Comparison of ENCODE assay signal across 21 mouse cellular contexts in genomic region chr10:23196336-23196735, GRCm38 (mm10).
A peak's percentile ranks its signal among the peaks of the same experiment; 100 is the strongest.
DNase-seq lines count a peak whose midpoint lies in the region; ATAC-seq and TF ChIP-seq lines count a peak whose summit lies in the region.
"Had no signal": no experiment of that assay in that cellular context is flagged by ENCODE, and none has a peak within 500 bp of the region (broad histone marks: within the 10 kb centered on the region; RNA-seq: fewer than 3 reads in every experiment).

No protein-coding gene starts in this region.

- H3ac ChIP-seq in myocyte (ENCODE audit: control insufficient read depth, insufficient read length), result no peak overlapping the region

- peaks cover 18% of the 10 kb centered on the region for H3K4me1 ChIP-seq in embryonic facial prominence, embryonic 14.5 days (ENCODE audit: control insufficient read depth, insufficient read depth, low read length)
- peaks cover 10% of the 10 kb centered on the region for H3K4me1 ChIP-seq in embryonic facial prominence, embryonic 10.5 days
- H3K4me1 ChIP-seq in limb, embryonic 14.5 days (ENCODE audit: control insufficient read depth, insufficient read depth, low read length), result peaks cover 4% of the 10 kb centered on the region; the same call in 1 of the 2 replicates
- H3K4me1 ChIP-seq in limb, embryonic 10.5 days, result peaks cover 5% of the 10 kb centered on the region

- H3K9ac ChIP-seq in embryonic facial prominence, embryonic 14.5 days (ENCODE audit: low read depth, low read length), result no peak overlapping the region
- no peak overlapping the region for H3K9ac ChIP-seq in limb, embryonic 14.5 days (ENCODE audit: low read depth, low read length, severe bottlenecking)

- H3K9me3 ChIP-seq in embryonic facial prominence, embryonic 14.5 days (ENCODE audit: control insufficient read depth, low read length), result no peaks in the 10 kb centered on the region
- H3K9me3 ChIP-seq in embryonic facial prominence, embryonic 10.5 days, result no peaks in the 10 kb centered on the region
- no peaks in the 10 kb centered on the region for H3K9me3 ChIP-seq in limb, embryonic 14.5 days (ENCODE audit: control insufficient read depth, low read length)
- no peaks in the 10 kb centered on the region for H3K9me3 ChIP-seq in limb, embryonic 10.5 days (replicated peaks)
- H3K9me3 ChIP-seq: G1E had no signal

- no peaks in the 10 kb centered on the region for H3K36me3 ChIP-seq in embryonic facial prominence, embryonic 14.5 days (ENCODE audit: control insufficient read depth, insufficient read depth, low read length)
- H3K36me3 ChIP-seq in embryonic facial prominence, embryonic 10.5 days (replicated peaks), result no peaks in the 10 kb centered on the region
- no peaks in the 10 kb centered on the region for H3K36me3 ChIP-seq in limb, embryonic 14.5 days (ENCODE audit: control insufficient read depth, insufficient read depth, low read length)
- no peaks in the 10 kb centered on the region for H3K36me3 ChIP-seq in limb, embryonic 10.5 days
- H3K36me3 ChIP-seq in myocyte (ENCODE audit: control insufficient read depth, insufficient read depth), result no peaks in the 10 kb centered on the region
- H3K36me3 ChIP-seq: G1E had no signal

- peaks cover 4% of the 10 kb centered on the region for H3K79me2 ChIP-seq in myocyte (ENCODE audit: control insufficient read depth, insufficient read depth)

- 0 out of 2 replicates have a peak overlapping the region, but pooled peaks have one; percentile 28 for H3K27ac ChIP-seq in embryonic facial prominence, embryonic 14.5 days (replicated peaks; ENCODE audit: low read depth, low read length)
- no peak overlapping the region for H3K27ac ChIP-seq in embryonic facial prominence, embryonic 10.5 days (replicated peaks)
- no peak overlapping the region for H3K27ac ChIP-seq in limb, embryonic 14.5 days (replicated peaks; ENCODE audit: low read depth, low read length)
- no peak overlapping the region for H3K27ac ChIP-seq in limb, embryonic 10.5 days

- no peak overlapping the region for H3K4me2 ChIP-seq in embryonic facial prominence, embryonic 14.5 days (ENCODE audit: low read depth, low read length)
- no peak overlapping the region for H3K4me2 ChIP-seq in limb, embryonic 14.5 days (replicated peaks; ENCODE audit: low read depth, low read length, severe bottlenecking)
- no peak overlapping the region for H3K4me2 ChIP-seq in myocyte (ENCODE audit: low read depth)

- 83% methylated on average over 4 of the region's 4 CpGs for WGBS in embryonic facial prominence, embryonic 14.5 days
- WGBS in embryonic facial prominence, embryonic 10.5 days, result 98% methylated on average over 4 of the region's 4 CpGs
- WGBS in limb, embryonic 14.5 days, result 83% methylated on average over 4 of the region's 4 CpGs
- 93% methylated on average over 4 of the region's 4 CpGs for WGBS in limb, embryonic 10.5 days

- DNase-seq in embryonic facial prominence, embryonic 14.5 days (ENCODE audit: low spot score), result peak; percentile 61
- no peak for DNase-seq in embryonic facial prominence, embryonic 10.5 days (ENCODE audit: low spot score)
- peak; percentile 49 for DNase-seq in limb, embryonic 14.5 days (ENCODE audit: low spot score)
- DNase-seq in limb, embryonic 10.5 days (ENCODE audit: low spot score), result no peak
- no peak for DNase-seq in adrenal gland, postnatal 14 days
- DNase-seq: adrenal gland, adult 2 months; adrenal gland, adult 8-10 months; adrenal gland, postnatal 10 days; adrenal gland, postnatal 25 days; adrenal gland, postnatal 36 days; B cell, adult 2 months; cerebellum, adult 11 months; cerebellum, adult 11-12 months; cerebellum, adult 18-20 months; cerebellum, adult 2 months had no signal

- H3K27me3 ChIP-seq in embryonic facial prominence, embryonic 14.5 days (replicated peaks; ENCODE audit: control insufficient read depth, insufficient read depth, low read length), result no peaks in the 10 kb centered on the region
- no peaks in the 10 kb centered on the region for H3K27me3 ChIP-seq in embryonic facial prominence, embryonic 10.5 days (replicated peaks; ENCODE audit: low read depth, poor library complexity, severe bottlenecking)
- H3K27me3 ChIP-seq in limb, embryonic 14.5 days (ENCODE audit: control insufficient read depth, insufficient read depth, low read length), result no peaks in the 10 kb centered on the region
- no peaks in the 10 kb centered on the region for H3K27me3 ChIP-seq in limb, embryonic 10.5 days (ENCODE audit: low read depth, poor library complexity, severe bottlenecking)
- H3K27me3 ChIP-seq in myocyte (ENCODE audit: control insufficient read depth, insufficient read depth, insufficient read length), result no peaks in the 10 kb centered on the region
- H3K27me3 ChIP-seq: CH12.LX, Patski had no signal

- no peak overlapping the region for H3K4me3 ChIP-seq in embryonic facial prominence, embryonic 14.5 days (ENCODE audit: low read depth, low read length)
- H3K4me3 ChIP-seq in embryonic facial prominence, embryonic 10.5 days, result no peak overlapping the region
- H3K4me3 ChIP-seq in limb, embryonic 14.5 days (replicated peaks; ENCODE audit: low read length), result no peak overlapping the region
- H3K4me3 ChIP-seq in limb, embryonic 10.5 days, result no peak overlapping the region
- no peak overlapping the region for H3K4me3 ChIP-seq in myocyte

- no peak for TF ChIP-seq POLR2A in limb, embryonic 14.5 days (IDR thresholded peaks at IDR 0.05; ENCODE audit: borderline replicate concordance, extremely low read depth, insufficient read depth, insufficient read length)
- no peak for TF ChIP-seq POLR2A in myocyte (IDR thresholded peaks at IDR 0.05; ENCODE audit: insufficient read length, low read depth)

- ATAC-seq in embryonic facial prominence, embryonic 14.5 days (ENCODE audit: low read depth), result no peak
- no peak for ATAC-seq in limb, embryonic 14.5 days (ENCODE audit: low FRiP score, low read depth)
- ATAC-seq: activated CD4-positive, CD25-positive, alpha-beta regulatory T cell, adult 4 months; CD4-positive, CD25-positive, alpha-beta regulatory T cell, adult 4 months; Patski had no signal

TF ChIP-seq in myocyte, 11 proteins besides CTCF, POLR2A, EP300 and RAD21:
- TF ChIP-seq TCF3 (IDR thresholded peaks at IDR 0.05; ENCODE audit: insufficient read length, low read depth), result peak; percentile 16
- TF ChIP-seq MYOD1 (IDR thresholded peaks at IDR 0.05; ENCODE audit: control insufficient read depth in 1 of 3, insufficient read length in 2 of 3, low read depth in 2 of 3), result peak in 2 of 3 experiments; percentile 78
- no peak for TF ChIP-seq SRF (IDR thresholded peaks at IDR 0.05; ENCODE audit: control insufficient read depth, insufficient read length, low read depth)
- TF ChIP-seq TCF12 (IDR thresholded peaks at IDR 0.05; ENCODE audit: insufficient read depth, poor library complexity, severe bottlenecking), result peak; percentile 33
- TF ChIP-seq CEBPB (IDR thresholded peaks at IDR 0.05; ENCODE audit: insufficient read depth, poor library complexity, severe bottlenecking), result no peak

Comparison
In these comparisons a context has a peak if more than half of its experiments do, and no peak if none do; other contexts are left out.
1. DNase-seq: peak in embryonic facial prominence, embryonic 14.5 days (single experiment) and limb, embryonic 14.5 days (single experiment); none in embryonic facial prominence, embryonic 10.5 days (single experiment), limb, embryonic 10.5 days (single experiment) and adrenal gland, postnatal 14 days (single experiment).